Mouse (Mus musculus): ENCODE data around the gene Rnf130.

Gene Rnf130

GRCm38 (mm10) chr11:50138206-50138822 lies 113.2 kb downstream of the Rnf130 start:
- no peak for DNase-seq (ENCODE audit: low read depth, low spot score)

- no peak for DNase-seq (ENCODE audit: low read depth, low spot score)
Measured at GRCm38 (mm10) chr11:50139571-50139970, 114.4 kb downstream of the Rnf130 start.

GRCm38 (mm10) chr11:50145529-50145928 lies 120.4 kb downstream of the Rnf130 start:
- DNase-seq (ENCODE audit: low read depth, low spot score) = no peak

- DNase-seq (ENCODE audit: low read depth, low spot score) = no peak
Measured at GRCm38 (mm10) chr11:50146121-50146520, 121.0 kb downstream of the Rnf130 start.

- no peak for DNase-seq (ENCODE audit: low read depth, low spot score)
Measured at GRCm38 (mm10) chr11:50147267-50147957, 122.3 kb downstream of the Rnf130 start.

- no peak for DNase-seq (ENCODE audit: low read depth, low spot score)
Measured at GRCm38 (mm10) chr11:50147958-50148476, 122.9 kb downstream of the Rnf130 start.

- DNase-seq (ENCODE audit: low read depth, low spot score) = no peak
Measured at GRCm38 (mm10) chr11:50149200-50149599, 124.1 kb downstream of the Rnf130 start.

- no peak for DNase-seq (ENCODE audit: low read depth, low spot score)
Measured at GRCm38 (mm10) chr11:50149603-50150150, 124.5 kb downstream of the Rnf130 start.

- DNase-seq (ENCODE audit: low read depth, low spot score) = no peak
Measured at GRCm38 (mm10) chr11:50151374-50151773, 126.2 kb downstream of the Rnf130 start.

- DNase-seq (ENCODE audit: low read depth, low spot score) = no peak
Measured at GRCm38 (mm10) chr11:50154166-50154565, 129.0 kb downstream of the Rnf130 start.

All from retina, adult 2 months (tissue).